Mouse (Mus musculus) CD4-positive helper T cell, adult 2 months (primary cell): ENCODE data around the gene D7Ertd443e.

Experiments
- DNase-seq: peaks from one replicate; pipeline ENCODE4 v3.0.0-alpha.2; 2012; ENCODE audit warnings: low read depth, missing footprints, low spot score

Gene D7Ertd443e

DNA sequence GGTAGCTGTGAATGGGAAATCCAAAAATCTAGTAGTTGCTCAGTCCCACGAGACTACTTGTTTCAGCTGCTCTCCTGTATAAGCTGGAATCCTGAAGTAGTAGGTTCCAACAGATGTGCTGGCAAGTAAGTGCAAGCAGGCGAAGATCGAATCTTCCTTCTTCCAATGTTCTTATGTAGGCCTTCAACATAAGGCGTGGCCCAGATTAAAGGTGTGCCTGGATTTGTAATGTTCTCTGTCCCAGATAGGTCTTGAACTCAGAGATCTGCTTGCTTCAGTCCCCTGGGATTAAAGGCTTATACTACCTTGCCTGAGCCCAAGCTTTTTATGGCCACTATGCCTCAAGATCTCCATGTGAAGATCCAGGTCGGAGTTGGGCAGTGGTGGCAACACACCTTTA, at the start of gene D7Ertd443e:
TSS of gene D7Ertd443e (minus strand) at position 101 of the 400 bp plus-strand sequence.
- DNase-seq, result no peak

- no peak for DNase-seq
Observed at GRCm38 (mm10) chr7:134431681-134432080, 46.2 kb upstream of the D7Ertd443e start.

DNA sequence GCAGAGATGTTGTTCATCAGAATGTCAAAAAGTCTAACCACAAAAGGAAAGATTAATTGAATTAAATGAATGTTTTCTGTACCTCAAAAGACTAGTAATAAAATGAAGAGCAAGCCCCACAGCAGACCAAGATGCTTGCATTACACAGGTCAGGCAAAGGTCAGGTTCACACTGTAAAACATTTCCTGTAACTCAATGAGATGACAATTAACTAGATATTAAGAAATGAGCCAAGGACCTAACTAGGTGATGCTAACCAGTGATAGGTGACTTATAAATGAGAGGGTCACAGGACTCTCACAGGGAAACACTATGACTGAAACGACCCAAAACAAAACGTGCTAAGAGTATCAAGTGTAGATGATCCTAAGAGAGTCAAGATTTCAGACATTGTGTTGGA, 43.2 kb upstream of the D7Ertd443e start:
- DNase-seq, result no peak

DNA sequence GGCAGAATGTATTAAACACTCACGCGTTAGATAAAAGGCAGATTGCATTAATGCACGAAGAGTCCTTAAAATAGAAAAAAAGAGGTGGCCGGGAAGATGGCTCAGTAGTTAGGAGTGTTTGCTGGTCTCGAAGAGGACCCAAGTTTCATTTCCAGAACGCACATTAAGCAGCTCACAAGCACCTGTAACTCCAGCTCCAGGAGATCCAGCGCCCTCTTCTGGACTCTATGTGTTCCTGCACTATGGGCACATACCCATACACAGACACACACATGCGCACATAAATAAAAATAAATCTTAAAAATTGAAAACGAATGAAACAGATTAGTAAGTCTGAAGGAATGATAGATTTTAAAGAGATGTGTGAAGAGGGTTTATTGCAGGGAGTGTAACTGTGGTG, 29.6 kb upstream of the D7Ertd443e start:
- no peak for DNase-seq

- peak; percentile 6 for DNase-seq
Observed at GRCm38 (mm10) chr7:134414005-134414690, 28.7 kb upstream of the D7Ertd443e start.

GRCm38 (mm10) chr7:134408641-134409040, 23.2 kb upstream of the D7Ertd443e start:
- no peak for DNase-seq

DNA sequence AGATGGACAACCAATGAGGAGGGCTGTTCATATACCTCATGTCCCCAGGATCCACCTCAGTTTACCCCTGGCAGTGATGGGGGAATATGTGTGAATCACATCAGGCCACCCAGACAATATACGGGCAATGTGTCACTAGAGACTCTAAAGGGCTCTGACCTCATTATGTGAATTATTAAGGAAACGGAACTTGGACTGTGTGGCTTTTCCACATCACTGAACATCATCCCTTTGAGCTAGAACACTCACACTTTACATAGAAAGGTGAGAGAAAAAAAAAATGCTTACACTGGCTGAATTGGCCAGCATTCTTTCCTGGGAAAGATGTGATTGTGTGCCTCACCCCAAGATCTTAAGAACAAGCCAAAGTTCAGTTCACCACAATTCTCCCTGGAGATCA, 15.3 kb upstream of the D7Ertd443e start:
- DNase-seq, result no peak

DNA sequence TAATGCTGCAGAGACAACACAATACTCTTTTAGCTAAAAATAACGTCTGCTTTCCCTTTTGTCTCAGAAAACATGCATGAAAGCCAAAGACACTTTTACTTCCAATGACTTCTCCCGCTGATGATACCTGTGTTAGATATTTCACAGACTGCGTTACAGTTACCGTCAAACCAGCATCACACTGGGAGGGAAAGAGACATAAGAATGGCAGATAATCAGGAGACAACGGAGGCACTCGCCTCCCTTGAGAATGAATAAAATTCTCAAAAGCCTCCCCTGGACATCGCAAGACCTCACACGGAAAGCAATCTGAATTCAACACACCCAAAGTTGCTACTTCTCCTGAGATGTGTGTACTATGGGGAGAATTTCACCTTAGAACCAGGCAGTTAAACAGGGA, 11.3 kb upstream of the D7Ertd443e start:
- no peak for DNase-seq

GRCm38 (mm10) chr7:134382791-134383190, 2.7 kb downstream of the D7Ertd443e start:
- no peak for DNase-seq

GRCm38 (mm10) chr7:134381407-134381861, 4.0 kb downstream of the D7Ertd443e start:
- DNase-seq, result no peak

GRCm38 (mm10) chr7:134378273-134378672, 7.2 kb downstream of the D7Ertd443e start:
- DNase-seq, result no peak

DNA sequence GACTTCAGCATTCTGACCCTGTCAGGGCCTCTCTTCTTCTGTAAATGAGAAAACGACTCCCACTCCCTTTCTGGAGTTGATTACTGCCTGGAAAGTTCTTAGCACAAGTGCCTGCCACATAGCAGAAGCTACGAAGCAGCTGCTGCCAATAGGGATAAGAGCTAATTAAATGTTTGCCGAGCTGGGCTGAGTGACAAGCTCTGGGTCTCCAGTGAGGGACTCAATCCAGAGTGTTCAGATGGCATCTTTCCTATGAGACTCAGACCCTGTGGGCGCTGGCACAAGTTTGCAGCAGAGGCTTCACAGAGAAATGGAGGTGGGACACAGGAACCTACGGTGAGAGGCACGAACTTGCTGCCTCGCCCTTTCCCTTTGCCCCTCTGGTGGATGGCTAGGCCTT, 8.7 kb downstream of the D7Ertd443e start:
- no peak for DNase-seq

GRCm38 (mm10) chr7:134372276-134372675, 13.2 kb downstream of the D7Ertd443e start:
- no peak for DNase-seq

DNA sequence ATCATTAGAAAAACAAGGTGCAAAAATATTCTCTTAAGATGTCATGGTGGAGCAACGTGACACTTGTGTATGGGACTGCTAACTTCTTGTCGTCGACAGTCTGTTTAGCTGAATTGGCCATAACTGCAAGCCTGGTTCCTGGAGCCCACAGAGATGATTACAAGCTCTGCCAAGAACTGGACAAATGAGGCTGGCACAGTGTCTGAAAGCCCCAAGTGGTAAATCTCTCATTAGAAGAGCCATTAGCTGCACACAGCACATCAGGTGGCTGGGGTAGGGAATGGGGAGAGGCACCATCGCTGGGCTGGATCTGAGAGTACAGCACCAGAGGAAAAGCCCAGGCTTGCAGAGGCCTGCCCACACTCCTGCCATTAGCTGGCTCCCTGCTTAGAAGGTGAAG, 16.2 kb downstream of the D7Ertd443e start:
- DNase-seq, result no peak

- no peak for DNase-seq
Observed at GRCm38 (mm10) chr7:134362257-134362870, 23.1 kb downstream of the D7Ertd443e start.

- no peak for DNase-seq
Observed at GRCm38 (mm10) chr7:134348825-134349224, 36.6 kb downstream of the D7Ertd443e start.

GRCm38 (mm10) chr7:134342202-134342601, 43.3 kb downstream of the D7Ertd443e start:
- DNase-seq, result no peak

- DNase-seq, result no peak
Observed at GRCm38 (mm10) chr7:134335951-134336350, 49.5 kb downstream of the D7Ertd443e start.

DNA sequence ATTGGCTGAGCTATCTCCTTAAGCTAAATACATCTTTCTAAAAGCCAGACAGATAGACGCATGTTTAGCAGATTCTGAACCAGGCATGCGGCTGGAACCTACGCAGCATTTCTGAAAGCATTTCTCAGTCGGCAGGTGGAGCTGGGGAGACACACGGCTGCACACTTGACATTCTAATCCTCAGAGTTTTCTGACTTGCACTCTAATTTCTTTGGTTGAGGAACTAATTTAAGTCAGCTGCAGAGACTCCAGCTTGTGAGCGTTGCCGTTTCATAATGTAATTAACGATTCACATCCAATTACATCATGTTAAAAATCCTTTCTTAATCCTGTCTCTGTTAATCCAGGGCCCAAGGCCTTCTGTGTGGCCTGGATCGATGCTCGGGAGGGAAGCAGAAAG, 64.5 kb downstream of the D7Ertd443e start:
- DNase-seq, result no peak

GRCm38 (mm10) chr7:134302084-134302483, 83.4 kb downstream of the D7Ertd443e start:
- no peak for DNase-seq

DNA sequence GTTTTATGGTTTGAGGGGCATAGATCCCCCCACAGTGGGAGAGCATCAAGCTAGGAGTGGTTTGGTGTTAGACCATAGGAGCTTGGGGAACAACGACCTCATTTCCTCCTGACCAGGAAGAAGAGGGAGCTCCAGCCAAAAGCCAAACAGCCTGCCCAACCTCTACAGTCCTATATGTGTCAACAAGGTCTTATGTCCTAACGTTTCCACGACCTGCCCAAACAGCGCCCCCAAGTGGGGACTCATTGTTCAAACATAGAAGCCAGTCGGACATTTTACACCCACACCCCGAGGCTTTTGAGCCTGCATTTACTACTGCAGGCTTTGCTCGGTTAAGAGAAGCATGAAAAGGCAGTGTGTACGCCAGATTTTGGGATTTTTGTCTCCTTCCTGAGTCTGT, 84.2 kb downstream of the D7Ertd443e start:
- no peak for DNase-seq

DNA sequence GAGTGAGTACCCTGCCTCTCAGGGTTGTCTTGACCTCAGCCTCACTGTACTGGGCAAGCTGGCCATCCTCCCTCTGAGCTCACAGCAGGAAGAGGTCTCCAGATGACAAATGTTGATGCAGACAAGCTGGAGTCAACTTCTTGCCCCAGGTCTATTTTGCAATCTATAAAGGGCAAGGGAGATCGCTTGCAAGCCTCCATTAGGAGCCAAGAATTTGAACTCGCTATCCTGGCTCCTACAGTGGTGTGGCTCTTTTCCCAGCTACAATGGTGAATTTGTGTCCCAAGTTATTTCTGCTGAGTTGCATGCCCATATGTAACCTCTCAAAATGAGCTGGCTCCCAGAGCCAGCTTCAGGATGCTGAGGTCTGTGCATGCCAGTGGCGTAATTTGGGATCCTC, 92.7 kb downstream of the D7Ertd443e start:
- DNase-seq, result no peak

DNA sequence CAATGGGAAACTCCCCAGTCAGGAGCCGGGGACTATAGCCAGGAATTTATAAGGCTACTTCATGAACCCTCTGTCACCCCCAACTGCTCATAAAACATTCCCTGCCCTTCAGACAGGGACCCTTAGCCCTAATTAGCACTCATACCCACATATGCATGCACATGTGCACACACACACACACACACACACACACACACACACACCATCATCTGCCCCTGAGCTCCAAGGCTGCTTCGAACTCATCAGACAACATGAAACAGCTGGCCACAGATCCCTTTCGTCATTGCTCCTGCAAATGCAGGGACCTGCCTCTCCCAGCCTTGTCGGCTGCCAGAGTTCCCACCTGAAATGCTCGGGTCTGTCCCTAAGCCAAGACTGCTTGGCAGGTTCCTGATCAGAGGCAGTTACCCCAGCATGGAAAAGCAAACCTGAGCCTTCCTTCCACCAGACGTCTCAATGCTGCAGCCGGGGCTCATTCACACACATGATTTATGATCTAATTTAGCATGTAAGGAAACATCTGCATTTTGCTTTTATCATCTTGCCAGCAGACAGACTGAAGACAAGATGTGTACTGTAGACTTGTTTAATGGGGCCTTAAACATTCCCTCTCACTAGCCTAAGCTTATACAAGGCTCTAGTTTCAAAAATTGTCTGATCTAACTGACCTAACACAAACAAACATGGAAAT, 95.7 kb downstream of the D7Ertd443e start:
- no peak for DNase-seq
